Mouse (Mus musculus) kidney, postnatal 0 days (tissue): ENCODE results near the gene Apoc1. TPM values are rescaled to one million over a fixed set of nuclear protein-coding genes. Genes with fewer than 3 reads are reported as not detected.

Experiments
- ATAC-seq: fragments of 200-750 bp; cut with Nextera tagmentation; replicated peaks from 2 replicates; pipeline ENCODE4 v1.8.0; 2017; ENCODE audit warnings: low read depth, moderate number of reproducible peaks, moderate TSS enrichment, moderate library complexity; ENCODE audit not compliant: low FRiP score
- DNase-seq: peaks from one replicate; pipeline ENCODE4 v3.0.0-alpha.2; 2016; ENCODE audit warnings: low spot score
- H3K27ac ChIP-seq: fragments of 300-500 bp; sonication (generic); 2 replicates; pipeline ENCODE4 v1.5.1; 2014; ENCODE audit warnings: mild to moderate bottlenecking
- H3K27me3 ChIP-seq: fragments of 300-500 bp; sonication (generic); 2 replicates; pipeline ENCODE4 v1.6.1; 2014; ENCODE audit warnings: low read length, mixed read lengths; ENCODE audit not compliant: insufficient read depth
- H3K36me3 ChIP-seq: fragments of 300-500 bp; sonication (generic); 2 replicates; pipeline ENCODE4 v1.6.1; 2014; ENCODE audit warnings: low read length, mixed read lengths; ENCODE audit not compliant: insufficient read depth
- H3K4me1 ChIP-seq: fragments of 300-500 bp; sonication (generic); replicated peaks from 2 replicates; pipeline ENCODE4 v1.6.1; 2014; ENCODE audit warnings: antibody characterized with exemption, low read length, mixed read lengths; ENCODE audit not compliant: insufficient read depth
- H3K4me2 ChIP-seq: fragments of 300-500 bp; sonication (generic); 2 replicates; pipeline ENCODE4 v1.6.1; 2014; ENCODE audit warnings: mild to moderate bottlenecking, low read length, moderate library complexity, mixed read lengths
- H3K4me3 ChIP-seq: fragments of 300-500 bp; sonication (generic); replicated peaks from 2 replicates; pipeline ENCODE4 v1.5.1; 2014; ENCODE audit warnings: low read depth, low read length
- H3K9ac ChIP-seq: fragments of 300-500 bp; sonication (generic); 2 replicates; pipeline ENCODE4 v1.6.1; 2014; ENCODE audit warnings: low read depth, low read length
- H3K9me3 ChIP-seq: fragments of 300-500 bp; sonication (generic); replicated peaks from 2 replicates; pipeline ENCODE4 v1.6.1; 2016; ENCODE audit warnings: low read length, inconsistent platforms, mixed read lengths
- CTCF ChIP-seq: IDR thresholded peaks from 2 replicates; pipeline ENCODE4 v1.5.1; 2016; ENCODE audit warnings: antibody characterized with exemption, low read depth, mild to moderate bottlenecking, moderate library complexity
- whole genome bisulfite sequencing: fragments of 180-500 bp; shearing (Covaris S2); extraction: QIAGEN DNeasy Blood & Tissue Kit; methylation state at CpG from one replicate; pipeline ENCODE4 v1.1.7; 2014; 5-methylcytosine and 5-hydroxymethylcytosine counted together
- polyA plus RNA-seq: library from polyadenylated mRNA; unstranded; fragments of >200 nt; fragmentation: Nextera tagmentation; extraction: Ambion mirVana; gene quantifications from 2 replicates; pipeline ENCODE4 v1.2.1, GENCODE M21; 2015

Gene Apoc1
- polyA plus RNA-seq, 1 experiment from 2014 or later, result 48.4 TPM

- H3K36me3 ChIP-seq, result peaks cover 72% of the 10 kb centered on the region
- WGBS, result 78% methylated on average over 10 of the region's 10 CpGs
- H3K27me3 ChIP-seq, result no peaks in the 10 kb centered on the region
- H3K9me3 ChIP-seq, result no peaks in the 10 kb centered on the region
- TF ChIP-seq CTCF, result no peak
- no peak overlapping the region for H3K4me3 ChIP-seq
- H3K4me1 ChIP-seq, result no peaks in the 10 kb centered on the region
- no peak overlapping the region for H3K9ac ChIP-seq
- H3K27ac ChIP-seq, result no peak overlapping the region
- DNase-seq, result no peak
- ATAC-seq, result no peak
- H3K4me2 ChIP-seq, result no peak overlapping the region
These were observed 41.8 kb upstream of the Apoc1 start for GRCm38 (mm10) chr7:19734178-19734666.

- H3K9ac ChIP-seq, result no peak overlapping the region
- DNase-seq (no peak), ATAC-seq (no peak)
- peaks cover 2% of the 10 kb centered on the region for H3K9me3 ChIP-seq
- H3K27me3 ChIP-seq, result no peaks in the 10 kb centered on the region
- H3K4me2 ChIP-seq, result no peak overlapping the region
- WGBS, result 81% methylated on average over 4 of the region's 4 CpGs
- no peak for TF ChIP-seq CTCF
- no peak overlapping the region for H3K4me3 ChIP-seq
- H3K4me1 ChIP-seq, result no peaks in the 10 kb centered on the region
- H3K36me3 ChIP-seq, result peaks cover 69% of the 10 kb centered on the region
- no peak overlapping the region for H3K27ac ChIP-seq
These were observed 34.1 kb upstream of the Apoc1 start for GRCm38 (mm10) chr7:19726541-19726940.

GRCm38 (mm10) chr7:19724167-19724566 lies 31.7 kb upstream of the Apoc1 start:
- H3K9me3 ChIP-seq, result peaks cover 11% of the 10 kb centered on the region
- DNase-seq, result no peak
- no peaks in the 10 kb centered on the region for H3K27me3 ChIP-seq
- TF ChIP-seq CTCF, result no peak
- ATAC-seq, result 0 out of 2 replicates have a peak, but pooled peaks have one; percentile 18
- no peaks in the 10 kb centered on the region for H3K4me1 ChIP-seq
- 92% methylated on average over 12 of the region's 12 CpGs for WGBS
- H3K4me2 ChIP-seq, result no peak overlapping the region
- no peak overlapping the region for H3K4me3 ChIP-seq
- H3K9ac ChIP-seq, result no peak overlapping the region
- H3K27ac ChIP-seq, result no peak overlapping the region
- H3K36me3 ChIP-seq, result peaks cover 55% of the 10 kb centered on the region

GRCm38 (mm10) chr7:19722754-19723195 lies 30.3 kb upstream of the Apoc1 start:
- peak overlapping the region; percentile 42; the same call in 1 of the 2 replicates for H3K27ac ChIP-seq
- H3K4me1 ChIP-seq, result no peaks in the 10 kb centered on the region
- no peak overlapping the region for H3K4me3 ChIP-seq
- H3K27me3 ChIP-seq, result no peaks in the 10 kb centered on the region
- peaks cover 54% of the 10 kb centered on the region for H3K36me3 ChIP-seq
- H3K4me2 ChIP-seq, result no peak overlapping the region
- no peak for TF ChIP-seq CTCF
- no peak overlapping the region for H3K9ac ChIP-seq
- H3K9me3 ChIP-seq, result peaks cover 11% of the 10 kb centered on the region
- DNase-seq (peak; percentile 43), ATAC-seq (no peak)
- 84% methylated on average over 6 of the region's 6 CpGs for WGBS

- DNase-seq (no peak), ATAC-seq (no peak)
- TF ChIP-seq CTCF, result no peak
- Histone ChIP-seq H3K36me3 (peaks cover 33% of the 10 kb centered on the region), H3K9me3 (peaks cover 11% of the 10 kb centered on the region), H3K27me3 (no peaks in the 10 kb centered on the region), H3K9ac (no peak overlapping the region), H3K27ac (no peak overlapping the region), H3K4me2 (no peak overlapping the region), H3K4me1 (no peaks in the 10 kb centered on the region), H3K4me3 (no peak overlapping the region)
- WGBS, result 91% methylated on average over 4 of the region's 4 CpGs
These were observed 26.7 kb upstream of the Apoc1 start for GRCm38 (mm10) chr7:19719200-19719599.

- no peak overlapping the region for H3K4me2 ChIP-seq
- no peak for ATAC-seq
- WGBS, result 84% methylated on average over 5 of the region's 5 CpGs
- H3K4me3 ChIP-seq, result no peak overlapping the region
- peaks cover 28% of the 10 kb centered on the region for H3K36me3 ChIP-seq
- no peak for DNase-seq
- no peaks in the 10 kb centered on the region for H3K27me3 ChIP-seq
- no peak for TF ChIP-seq CTCF
- peaks cover 11% of the 10 kb centered on the region for H3K9me3 ChIP-seq
- no peak overlapping the region for H3K27ac ChIP-seq
- no peak overlapping the region for H3K9ac ChIP-seq
- no peaks in the 10 kb centered on the region for H3K4me1 ChIP-seq
These were observed 26.0 kb upstream of the Apoc1 start for GRCm38 (mm10) chr7:19718297-19718952.
